Mouse (Mus musculus) liver, embryonic 13.5 days (tissue): ENCODE results near the gene Cops7b. TPM values are rescaled to one million over a fixed set of nuclear protein-coding genes. Genes with fewer than 3 reads are reported as not detected.
A peak's percentile ranks its signal among the peaks of the same experiment; 100 is the strongest.

Experiments used
- ATAC-seq: fragments of 200-750 bp; cut with Nextera tagmentation; 2 replicates; pipeline ENCODE4 v1.8.0; 2017; ENCODE audit warnings: low read depth, mild to moderate bottlenecking, moderate number of reproducible peaks, moderate library complexity
- DNase-seq: peaks from one replicate; pipeline ENCODE4 v3.0.0; 2022
- H3K27ac ChIP-seq: fragments of 300-500 bp; sonication (generic); 2 replicates; pipeline ENCODE4 v1.5.1; 2015; ENCODE audit warnings: moderate library complexity, mild to moderate bottlenecking, inconsistent platforms
- H3K27me3 ChIP-seq: fragments of 300-500 bp; sonication (generic); 2 replicates; pipeline ENCODE4 v1.6.1; 2015; ENCODE audit warnings: mild to moderate bottlenecking, inconsistent platforms
- H3K36me3 ChIP-seq: fragments of 300-500 bp; sonication (generic); 2 replicates; pipeline ENCODE4 v1.6.1; 2015; ENCODE audit warnings: mild to moderate bottlenecking, inconsistent platforms
- H3K4me1 ChIP-seq: fragments of 300-500 bp; sonication (generic); replicated peaks from 2 replicates; pipeline ENCODE4 v1.6.1; 2015; ENCODE audit warnings: inconsistent platforms
- H3K4me2 ChIP-seq: fragments of 300-500 bp; sonication (generic); 2 replicates; pipeline ENCODE4 v1.6.1; 2015; ENCODE audit warnings: inconsistent platforms, mild to moderate bottlenecking, moderate library complexity
- H3K4me3 ChIP-seq: fragments of 300-500 bp; sonication (generic); replicated peaks from 2 replicates; pipeline ENCODE4 v1.5.1; 2015; ENCODE audit warnings: mild to moderate bottlenecking, inconsistent platforms
- H3K9ac ChIP-seq: fragments of 300-500 bp; sonication (generic); 2 replicates; pipeline ENCODE4 v1.6.1; 2015; ENCODE audit warnings: mild to moderate bottlenecking, inconsistent platforms
- H3K9me3 ChIP-seq: fragments of 300-500 bp; sonication (generic); replicated peaks from 2 replicates; pipeline ENCODE4 v1.6.1; 2016; ENCODE audit warnings: inconsistent platforms
- WGBS: fragments of 180-500 bp; shearing (Covaris S2); methylation state at CpG from one replicate; pipeline ENCODE4 v1.1.7; 2015; ENCODE audit not compliant: insufficient replicate concordance; 5-methylcytosine and 5-hydroxymethylcytosine counted together
- polyA plus RNA-seq: library from polyadenylated mRNA; unstranded; fragments of >200 nt; fragmentation: Nextera tagmentation; extraction: Ambion mirVana; gene quantifications from 2 replicates; pipeline ENCODE4 v1.2.1, GENCODE M21; 2015

Cops7b gene
- polyA plus RNA-seq, 1 experiment from 2014 or later = 16.7 TPM

DNA sequence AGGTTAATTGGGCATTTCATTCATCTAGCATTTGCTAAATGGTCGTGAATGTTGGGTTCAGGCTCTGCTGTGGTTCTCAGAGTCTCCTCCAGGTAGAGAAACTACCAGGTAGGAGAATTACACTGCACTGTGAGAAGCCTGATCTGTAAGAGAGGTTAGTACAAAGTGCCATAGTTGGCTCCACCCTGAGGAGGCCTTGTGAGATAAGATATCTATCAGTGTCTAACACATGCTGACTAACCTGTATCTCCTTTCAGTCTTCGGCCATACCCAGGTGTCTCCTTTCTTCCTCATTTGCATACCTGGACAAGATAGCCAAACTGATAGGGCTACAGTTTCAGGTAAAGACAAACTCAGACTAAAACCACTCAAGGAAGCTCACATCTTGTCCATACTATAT, 20.0 kb upstream of the Cops7b start:
- Histone ChIP-seq H3K27ac (no peak overlapping the region), H3K4me3 (no peak overlapping the region), H3K4me1 (peaks cover 21% of the 10 kb centered on the region), H3K4me2 (no peak overlapping the region), H3K27me3 (no peaks in the 10 kb centered on the region), H3K9ac (no peak overlapping the region), H3K9me3 (no peaks in the 10 kb centered on the region), H3K36me3 (no peaks in the 10 kb centered on the region; the same call in 1 of the 2 replicates)
- 53% methylated on average over 2 of the region's 2 CpGs for WGBS
- ATAC-seq (peak; percentile 41; the same call in 1 of the 2 replicates), DNase-seq (no peak)

DNA sequence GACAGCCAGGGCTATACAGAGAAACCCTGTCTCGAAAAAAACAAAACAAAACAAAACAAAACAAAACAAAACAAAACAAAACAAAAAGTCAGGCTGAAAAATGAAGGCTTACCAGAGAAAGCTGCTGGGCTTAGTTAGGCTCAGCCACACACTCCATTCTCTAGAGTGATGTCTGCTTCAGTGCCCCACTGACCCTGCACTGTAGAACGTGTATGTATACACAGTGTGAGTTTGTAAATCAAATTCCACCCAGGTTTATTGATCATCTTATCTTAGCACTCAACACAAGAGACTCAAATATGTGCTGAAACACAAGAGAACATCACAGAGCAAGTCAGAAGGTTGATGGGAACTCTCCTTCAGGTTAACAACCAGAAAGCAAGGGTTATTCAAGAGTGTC, 14.3 kb upstream of the Cops7b start:
- no peak for DNase-seq
- H3K27ac ChIP-seq = no peak overlapping the region
- 65% methylated on average over 2 of the region's 2 CpGs for WGBS

GRCm38 (mm10) chr1:86569292-86569860, 13.3 kb upstream of the Cops7b start:
- Histone ChIP-seq H3K9ac (no peak overlapping the region), H3K4me2 (no peak overlapping the region), H3K27me3 (no peaks in the 10 kb centered on the region), H3K4me1 (peaks cover 7% of the 10 kb centered on the region; the same call in 1 of the 2 replicates), H3K27ac (no peak overlapping the region), H3K9me3 (no peaks in the 10 kb centered on the region), H3K36me3 (peaks cover 3% of the 10 kb centered on the region; the same call in 1 of the 2 replicates), H3K4me3 (no peak overlapping the region)
- ATAC-seq (no peak), DNase-seq (no peak)
- WGBS = 82% methylated on average over 2 of the region's 2 CpGs

More for the DNA sequence above, 14.3 kb upstream of the Cops7b start:
- Histone ChIP-seq H3K4me3 (no peak overlapping the region), H3K4me1 (peaks cover 7% of the 10 kb centered on the region; the same call in 1 of the 2 replicates), H3K27me3 (no peaks in the 10 kb centered on the region), H3K9ac (no peak overlapping the region), H3K4me2 (no peak overlapping the region), H3K36me3 (no peaks in the 10 kb centered on the region; the same call in 1 of the 2 replicates), H3K9me3 (no peaks in the 10 kb centered on the region)
- ATAC-seq = no peak

- no peaks in the 10 kb centered on the region for H3K4me1 ChIP-seq
- no peak overlapping the region for H3K4me3 ChIP-seq
- no peak overlapping the region for H3K4me2 ChIP-seq
- H3K27me3 ChIP-seq = no peaks in the 10 kb centered on the region
- peaks cover 3% of the 10 kb centered on the region; the same call in 1 of the 2 replicates for H3K36me3 ChIP-seq
- ATAC-seq = no peak
- WGBS = 63% methylated on average over 2 of the region's 2 CpGs
- H3K27ac ChIP-seq = no peak overlapping the region
- no peak overlapping the region for H3K9ac ChIP-seq
- H3K9me3 ChIP-seq = no peaks in the 10 kb centered on the region
- no peak for DNase-seq
Observed at GRCm38 (mm10) chr1:86571381-86571780, 11.3 kb upstream of the Cops7b start.

- Histone ChIP-seq H3K27ac (no peak overlapping the region), H3K9ac (no peak overlapping the region), H3K4me3 (no peak overlapping the region), H3K36me3 (peaks cover 3% of the 10 kb centered on the region; the same call in 1 of the 2 replicates), H3K9me3 (no peaks in the 10 kb centered on the region), H3K4me2 (no peak overlapping the region), H3K4me1 (no peaks in the 10 kb centered on the region), H3K27me3 (no peaks in the 10 kb centered on the region)
- WGBS = 66% methylated on average over 4 of the region's 4 CpGs
- DNase-seq (no peak), ATAC-seq (no peak)
Observed at GRCm38 (mm10) chr1:86571941-86572340, 10.8 kb upstream of the Cops7b start.

- Histone ChIP-seq H3K4me3 (no peak overlapping the region), H3K27me3 (no peaks in the 10 kb centered on the region), H3K4me1 (peaks cover 19% of the 10 kb centered on the region), H3K9ac (no peak overlapping the region), H3K4me2 (no peak overlapping the region), H3K9me3 (no peaks in the 10 kb centered on the region), H3K36me3 (0 out of 2 replicates have a peak, but pooled peaks cover 5% of the 10 kb centered on the region), H3K27ac (no peak overlapping the region)
- DNase-seq (no peak), ATAC-seq (no peak)
- 67% methylated on average over 6 of the region's 6 CpGs for WGBS
Observed at GRCm38 (mm10) chr1:86580426-86580825, 2.3 kb upstream of the Cops7b start.

GRCm38 (mm10) chr1:86581692-86582450, 833 bp upstream of the Cops7b start:
- H3K9ac ChIP-seq = peak overlapping the region; percentile 93
- peak overlapping the region; percentile 90 for H3K4me2 ChIP-seq
- H3K9me3 ChIP-seq = no peaks in the 10 kb centered on the region
- DNase-seq = no peak
- WGBS = 2% methylated on average over 35 of the region's 38 CpGs
- peak overlapping the region; percentile 90 for H3K4me3 ChIP-seq
- peaks cover 27% of the 10 kb centered on the region for H3K4me1 ChIP-seq
- H3K27me3 ChIP-seq = no peaks in the 10 kb centered on the region
- 0 out of 2 replicates have a peak, but pooled peaks cover 5% of the 10 kb centered on the region for H3K36me3 ChIP-seq
- peak overlapping the region; percentile 66 for H3K27ac ChIP-seq
- peak; percentile 71 for ATAC-seq

GRCm38 (mm10) chr1:86583709-86584108, 1.0 kb downstream of the Cops7b start:
- H3K4me3 ChIP-seq = peak overlapping the region; percentile 90
- ATAC-seq = no peak
- WGBS = 55% methylated on average over 2 of the region's 2 CpGs

DNA sequence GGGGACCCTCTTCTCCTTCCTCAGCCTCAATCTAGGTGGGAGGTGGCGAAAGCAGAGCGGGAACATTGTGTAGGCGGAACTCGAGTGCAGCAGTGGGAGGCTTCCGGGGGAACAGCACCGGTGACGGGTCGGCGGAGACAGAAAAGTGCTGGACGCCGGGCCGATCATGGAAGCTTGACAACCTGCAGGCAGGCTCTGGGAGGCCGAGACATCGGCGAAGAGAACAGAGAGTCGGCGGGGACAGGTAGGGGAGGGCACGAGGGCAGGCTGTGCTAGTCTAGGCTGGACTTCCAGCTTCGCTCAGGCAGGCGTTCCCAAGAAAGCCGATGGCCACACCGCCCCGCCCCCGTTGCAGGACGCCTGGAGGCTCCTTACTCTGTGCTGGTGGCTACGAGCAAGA, 4.3 kb downstream of the Cops7b start:
- peaks cover 27% of the 10 kb centered on the region for H3K4me1 ChIP-seq
- WGBS = under 1% methylated on average over 25 of the region's 26 CpGs
- peak overlapping the region; percentile 92 for H3K4me3 ChIP-seq
- peak overlapping the region; percentile 89 for H3K9ac ChIP-seq
- H3K9me3 ChIP-seq = no peaks in the 10 kb centered on the region
- peak; percentile 62 for DNase-seq
- ATAC-seq = no peak
- H3K27ac ChIP-seq = peak overlapping the region; percentile 69
- no peaks in the 10 kb centered on the region for H3K27me3 ChIP-seq
- H3K4me2 ChIP-seq = peak overlapping the region; percentile 91
- H3K36me3 ChIP-seq = peaks cover 27% of the 10 kb centered on the region

More at GRCm38 (mm10) chr1:86583709-86584108, 1.0 kb downstream of the Cops7b start:
- H3K4me2 ChIP-seq = peak overlapping the region; percentile 90
- no peak for DNase-seq
- peak overlapping the region; percentile 39 for H3K27ac ChIP-seq
- H3K36me3 ChIP-seq = 0 out of 2 replicates have a peak, but pooled peaks cover 5% of the 10 kb centered on the region
- no peaks in the 10 kb centered on the region for H3K27me3 ChIP-seq
- H3K4me1 ChIP-seq = peaks cover 37% of the 10 kb centered on the region
- no peaks in the 10 kb centered on the region for H3K9me3 ChIP-seq
- peak overlapping the region; percentile 93 for H3K9ac ChIP-seq

GRCm38 (mm10) chr1:86594539-86594938, 11.8 kb downstream of the Cops7b start:
- peaks cover 82% of the 10 kb centered on the region for H3K36me3 ChIP-seq
- no peaks in the 10 kb centered on the region for H3K9me3 ChIP-seq
- H3K9ac ChIP-seq = no peak overlapping the region
- DNase-seq (no peak), ATAC-seq (no peak)
- WGBS = 84% methylated on average over 7 of the region's 7 CpGs
- H3K27me3 ChIP-seq = no peaks in the 10 kb centered on the region
- H3K27ac ChIP-seq = no peak overlapping the region
- H3K4me2 ChIP-seq = no peak overlapping the region
- no peak overlapping the region for H3K4me3 ChIP-seq
- H3K4me1 ChIP-seq = no peaks in the 10 kb centered on the region

DNA sequence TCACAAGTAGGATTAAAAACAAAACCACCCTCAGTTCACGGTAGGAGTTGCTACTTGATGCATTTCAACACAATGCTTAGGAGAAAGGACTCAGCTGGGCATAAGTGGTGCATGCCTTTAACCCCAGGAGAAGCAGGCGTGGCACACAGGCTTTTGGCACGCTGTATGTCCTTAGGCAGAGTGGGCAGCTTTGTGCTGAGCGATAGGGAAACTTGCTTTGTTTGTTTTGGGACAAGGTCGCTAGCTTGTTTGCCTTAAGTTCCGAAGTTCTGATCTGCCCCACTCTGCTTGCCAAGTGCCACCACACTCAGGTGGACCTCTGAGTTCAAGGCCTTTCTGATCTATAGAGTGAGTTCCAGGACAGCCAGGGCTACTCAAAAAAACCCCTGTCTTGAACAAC, 12.6 kb downstream of the Cops7b start:
- Histone ChIP-seq H3K4me2 (no peak overlapping the region), H3K4me3 (no peak overlapping the region), H3K4me1 (no peaks in the 10 kb centered on the region), H3K36me3 (peaks cover 80% of the 10 kb centered on the region), H3K27ac (no peak overlapping the region), H3K9me3 (no peaks in the 10 kb centered on the region), H3K27me3 (no peaks in the 10 kb centered on the region), H3K9ac (no peak overlapping the region)
- ATAC-seq (no peak; the same call in 1 of the 2 replicates), DNase-seq (no peak)
- WGBS = 73% methylated on average over 6 of the region's 6 CpGs
